Mouse (Mus musculus): ENCODE data around the gene Tmsb10.

The Tmsb10 gene

DNA sequence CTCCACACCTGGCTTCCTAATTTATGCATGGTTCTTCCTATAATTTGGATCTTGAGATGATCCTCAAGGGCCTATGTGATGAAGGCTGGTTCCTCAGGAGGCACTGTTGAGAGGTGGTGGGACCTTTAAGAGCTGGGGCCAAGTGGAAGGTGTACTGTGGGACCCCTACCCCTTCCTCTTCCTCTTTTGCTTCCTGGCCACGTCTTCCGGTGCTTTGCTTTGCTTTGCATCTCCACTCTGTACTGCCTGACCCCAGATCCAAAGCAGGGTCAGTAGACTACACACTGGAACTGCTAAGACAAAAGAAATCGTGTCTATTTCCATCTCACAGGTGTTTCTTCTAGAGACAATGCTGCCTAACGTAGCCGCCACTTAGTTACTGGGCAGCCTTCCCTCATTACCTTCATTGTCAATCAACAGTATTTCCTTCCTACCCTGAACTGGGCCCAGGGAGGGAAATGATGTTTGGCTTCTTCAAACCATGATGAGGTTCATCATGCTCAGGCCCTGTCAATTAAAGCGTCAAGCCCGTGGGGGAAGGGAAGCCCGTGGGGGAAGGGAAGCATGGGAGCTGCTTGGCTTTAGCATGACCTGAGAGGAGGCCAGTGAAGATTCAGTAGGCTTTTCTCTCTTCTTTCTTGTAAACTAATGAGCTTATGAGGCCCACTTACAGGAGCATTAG is 2.9 kb downstream of the Tmsb10 start:
- peak; percentile 54 for DNase-seq

DNA sequence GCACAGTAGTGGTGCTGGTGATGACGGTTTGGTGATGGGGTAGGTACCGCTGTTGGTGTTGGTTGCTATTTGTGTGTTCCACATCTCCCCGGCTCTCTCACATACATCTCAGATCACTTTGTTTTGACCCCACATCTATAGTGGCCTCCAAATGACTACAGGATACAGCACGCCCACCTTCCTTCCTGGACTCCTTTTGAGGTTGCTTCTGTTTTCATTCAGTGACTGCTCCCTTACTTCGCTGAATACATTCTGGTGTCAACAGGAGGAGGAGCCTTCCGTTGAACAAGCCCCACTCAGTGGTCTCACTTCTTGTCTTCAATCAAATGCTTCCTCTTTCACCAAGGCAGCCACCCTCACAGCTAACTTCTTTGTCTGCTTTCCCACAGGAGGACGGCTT is 3.8 kb downstream of the Tmsb10 start:
- DNase-seq = peak; percentile 34

GRCm38 (mm10) chr6:72952967-72953366 is 5.6 kb downstream of the Tmsb10 start:
- no peak for DNase-seq

- peak; percentile 51 for DNase-seq
Measured at GRCm38 (mm10) chr6:72952221-72952620, 6.3 kb downstream of the Tmsb10 start.

DNA sequence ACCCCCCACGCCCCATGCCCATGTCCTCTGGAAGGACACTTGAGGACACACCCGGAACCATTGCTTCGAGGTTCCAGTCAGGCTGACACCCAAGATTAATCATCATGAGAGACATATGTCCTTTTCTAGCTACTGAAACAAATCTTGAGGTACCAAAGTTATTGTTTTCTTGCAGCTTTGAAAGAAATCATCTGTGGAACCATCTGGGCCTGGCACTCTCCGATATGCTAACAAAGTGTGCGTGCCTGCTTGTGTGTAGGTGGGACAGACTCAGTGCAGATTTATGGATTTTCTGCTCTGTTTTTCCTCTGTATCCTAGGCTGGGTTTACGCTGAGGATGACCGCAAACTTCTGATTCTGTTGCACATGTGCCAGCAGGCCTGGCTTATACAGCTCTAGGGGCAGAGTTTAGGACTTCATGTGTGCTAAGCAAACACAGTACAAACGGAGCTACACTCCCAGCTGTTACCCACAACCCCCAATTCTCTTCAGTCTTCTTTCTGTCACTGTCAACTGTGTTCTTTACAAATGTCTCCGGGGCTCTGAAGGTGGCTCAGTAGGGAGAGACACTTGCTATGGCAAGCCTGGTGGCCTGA is 9.3 kb downstream of the Tmsb10 start:
- DNase-seq = no peak

DNA sequence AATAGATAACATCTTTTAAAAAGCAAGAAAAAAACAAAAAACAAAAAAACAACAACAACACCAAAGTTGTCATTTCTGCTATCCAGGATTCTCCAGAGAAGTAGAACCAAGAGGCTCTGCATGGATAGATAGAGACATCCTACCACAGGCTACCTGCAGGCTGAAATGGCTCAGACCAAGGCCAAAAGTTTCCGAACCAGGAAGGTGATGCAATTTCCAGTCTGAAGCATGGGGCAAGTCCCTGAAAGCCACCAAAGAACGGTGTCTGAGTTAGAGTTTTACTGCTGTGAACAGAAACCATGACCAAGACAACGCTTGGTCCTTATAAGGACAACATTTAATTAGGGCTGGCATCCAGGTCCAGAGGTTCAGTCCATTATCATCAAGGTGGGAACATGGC is 10.2 kb downstream of the Tmsb10 start:
- no peak for DNase-seq

DNA sequence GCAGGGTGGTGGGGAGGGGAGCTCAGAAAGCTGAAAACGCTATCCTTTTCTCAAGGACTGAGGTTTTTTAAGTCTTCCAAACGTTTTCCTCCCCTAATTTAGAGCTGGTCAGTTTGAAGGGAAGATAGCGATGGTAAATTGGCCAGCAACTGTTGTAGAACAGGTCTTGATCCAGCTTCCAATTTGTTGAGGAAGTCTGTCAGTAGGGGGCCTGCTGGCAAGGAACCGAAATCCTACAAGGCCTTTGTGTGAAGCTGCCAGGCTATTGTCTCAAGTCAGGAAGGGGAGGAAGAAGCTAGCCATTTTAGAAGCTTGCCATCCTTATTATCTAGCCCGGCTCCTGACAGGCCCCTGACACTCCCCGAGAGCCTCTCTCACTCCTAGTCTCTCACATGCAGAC is 10.6 kb downstream of the Tmsb10 start:
- peak; percentile 64 for DNase-seq

DNA sequence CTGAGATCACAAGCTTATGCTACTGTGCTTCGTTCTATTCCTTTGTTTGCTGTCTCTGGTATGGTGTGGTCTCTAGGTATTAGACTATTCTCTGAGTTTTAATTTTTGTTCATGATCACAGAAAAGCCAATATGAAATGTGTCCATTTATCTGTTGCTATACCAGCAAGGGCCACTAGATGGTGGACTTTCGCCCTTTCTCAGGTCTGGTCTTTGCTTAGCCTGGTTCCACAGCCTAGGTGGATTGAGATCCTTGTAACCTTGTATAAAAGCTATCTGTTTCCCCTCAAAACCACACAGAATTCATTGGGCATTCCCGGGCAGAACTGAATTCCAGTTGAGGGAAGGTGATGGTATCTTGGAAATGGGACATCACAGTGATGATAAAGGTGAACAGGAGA is 18.1 kb downstream of the Tmsb10 start:
- peak; percentile 81 for DNase-seq

GRCm38 (mm10) chr6:72937859-72938258 is 20.7 kb downstream of the Tmsb10 start:
- DNase-seq = peak; percentile 22

DNA sequence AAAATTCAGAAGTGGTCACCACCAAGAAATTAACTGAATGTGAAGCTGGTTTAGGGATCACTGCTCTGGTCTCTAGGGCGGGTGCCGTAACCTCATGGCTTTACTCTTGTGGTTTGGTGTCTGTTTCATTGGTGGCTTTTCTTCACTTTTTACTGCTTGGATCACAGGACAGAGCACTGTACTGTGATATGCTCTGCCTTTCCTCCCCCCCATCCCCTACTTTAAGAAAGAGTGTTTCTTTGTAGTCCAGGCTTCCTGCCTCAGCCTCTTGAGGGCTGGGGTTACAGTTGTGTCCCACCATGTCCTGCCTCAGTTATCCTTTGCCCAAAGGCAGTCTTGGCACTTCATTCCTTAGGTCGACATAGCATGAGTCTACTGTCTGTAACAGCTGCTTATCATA is 21.1 kb downstream of the Tmsb10 start:
- DNase-seq = no peak

DNA sequence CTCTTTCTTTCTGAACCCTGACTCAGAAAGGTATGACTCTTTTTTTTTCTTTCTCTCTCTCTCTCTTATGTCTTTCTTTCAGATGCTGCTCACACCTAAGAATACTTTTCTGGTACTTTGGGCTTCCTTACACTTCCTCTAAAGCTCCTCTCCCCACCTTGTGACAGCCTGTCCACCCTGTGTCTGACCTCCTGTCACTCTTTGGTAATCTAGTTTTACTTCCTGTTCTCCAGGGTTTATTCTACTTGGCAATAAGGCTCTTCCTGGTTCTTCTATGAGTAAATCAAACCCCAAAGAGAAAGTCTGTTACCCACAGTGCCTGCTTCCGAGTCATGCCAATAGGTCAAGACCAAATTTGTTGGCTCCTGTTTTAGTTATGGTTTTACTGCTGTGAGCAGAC is 25.6 kb downstream of the Tmsb10 start:
- no peak for DNase-seq

GRCm38 (mm10) chr6:72931533-72931932 is 27.0 kb downstream of the Tmsb10 start:
- no peak for DNase-seq

DNA sequence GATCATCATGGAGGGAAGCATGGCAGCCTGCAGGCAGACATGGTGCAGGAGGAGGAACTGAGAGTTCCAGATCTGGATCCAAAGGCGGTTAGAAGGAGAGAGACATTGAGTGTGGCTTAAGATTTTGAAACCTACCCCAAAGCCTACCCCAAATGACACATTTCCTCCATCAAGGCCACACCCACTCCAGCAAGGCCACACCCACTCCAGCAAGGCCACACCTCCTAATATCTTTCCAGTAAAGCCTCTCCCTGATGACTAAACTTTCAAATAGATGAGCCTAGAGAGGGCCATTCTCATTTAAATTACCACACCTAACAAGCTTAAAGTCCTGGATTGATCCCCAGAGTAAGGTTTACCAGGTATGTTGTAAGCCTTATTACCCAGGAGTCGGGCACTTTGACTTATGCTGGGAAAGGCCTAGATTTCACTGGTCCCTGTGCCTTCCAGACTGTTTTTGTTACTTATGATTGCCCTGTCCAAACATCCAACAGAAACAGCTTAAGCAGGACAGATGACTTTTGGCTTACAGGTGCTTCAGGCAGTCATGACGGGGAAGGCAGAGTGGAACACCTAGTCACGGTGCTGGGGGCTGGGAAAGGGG is 28.7 kb downstream of the Tmsb10 start:
- peak; percentile 26 for DNase-seq

DNA sequence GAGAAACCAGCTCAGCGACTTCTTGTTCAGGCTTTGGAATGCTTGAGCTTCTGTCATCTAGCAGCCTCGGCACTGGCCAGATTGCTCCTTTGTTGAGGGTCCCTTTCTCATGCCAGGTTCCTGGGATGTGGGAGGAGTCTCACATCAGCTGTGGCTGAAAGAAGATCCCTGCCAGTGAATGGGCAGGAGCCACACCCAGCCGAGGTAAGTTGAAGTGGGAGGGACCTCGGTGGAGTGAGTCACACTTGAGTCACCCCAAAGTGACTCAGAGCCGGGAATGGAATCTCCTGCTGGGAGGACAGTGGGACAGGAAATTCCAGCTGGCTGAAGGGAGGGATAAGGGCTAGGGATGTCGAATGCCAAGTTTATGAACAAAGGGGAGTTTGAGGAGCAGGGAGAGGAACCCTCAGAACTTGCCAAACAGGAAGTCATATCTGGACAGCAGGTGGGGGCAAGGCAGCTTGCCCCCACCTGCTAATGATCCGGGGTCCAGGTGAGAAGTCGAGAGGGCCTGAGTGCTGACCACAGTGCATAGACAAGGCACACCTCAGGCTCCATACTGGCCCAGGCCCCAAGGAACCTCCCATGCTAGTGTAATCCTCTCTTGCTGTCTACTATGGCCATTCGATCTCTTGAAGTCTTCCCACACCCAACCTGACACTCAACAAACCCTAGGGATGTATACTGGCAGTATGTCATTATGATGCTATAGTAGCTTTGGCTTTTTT is 31.6 kb downstream of the Tmsb10 start:
- peak; percentile 88 for DNase-seq

GRCm38 (mm10) chr6:72926031-72926430 is 32.5 kb downstream of the Tmsb10 start:
- peak; percentile 9 for DNase-seq

- DNase-seq = no peak
Measured at GRCm38 (mm10) chr6:72923381-72923780, 35.2 kb downstream of the Tmsb10 start.

DNA sequence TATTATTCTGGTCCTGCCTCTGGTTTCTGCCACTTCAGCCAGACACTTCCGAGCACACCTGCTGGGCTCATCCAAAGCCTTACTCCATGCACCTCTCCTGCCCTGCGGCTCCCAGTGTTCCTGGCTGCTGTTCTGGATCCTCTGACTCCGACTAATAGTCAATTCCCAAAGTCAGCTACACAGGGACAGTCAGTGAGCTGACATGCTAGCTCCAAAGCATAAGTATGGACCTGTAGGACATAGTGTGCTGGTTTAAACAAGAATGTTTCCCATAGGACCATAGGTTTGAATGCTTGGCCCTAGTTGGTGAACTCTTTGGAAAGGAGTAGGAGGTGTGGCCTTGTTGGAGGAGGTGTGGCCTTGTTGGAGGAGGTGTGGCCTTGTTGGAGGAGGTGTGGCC is 37.5 kb downstream of the Tmsb10 start:
- no peak for DNase-seq

DNA sequence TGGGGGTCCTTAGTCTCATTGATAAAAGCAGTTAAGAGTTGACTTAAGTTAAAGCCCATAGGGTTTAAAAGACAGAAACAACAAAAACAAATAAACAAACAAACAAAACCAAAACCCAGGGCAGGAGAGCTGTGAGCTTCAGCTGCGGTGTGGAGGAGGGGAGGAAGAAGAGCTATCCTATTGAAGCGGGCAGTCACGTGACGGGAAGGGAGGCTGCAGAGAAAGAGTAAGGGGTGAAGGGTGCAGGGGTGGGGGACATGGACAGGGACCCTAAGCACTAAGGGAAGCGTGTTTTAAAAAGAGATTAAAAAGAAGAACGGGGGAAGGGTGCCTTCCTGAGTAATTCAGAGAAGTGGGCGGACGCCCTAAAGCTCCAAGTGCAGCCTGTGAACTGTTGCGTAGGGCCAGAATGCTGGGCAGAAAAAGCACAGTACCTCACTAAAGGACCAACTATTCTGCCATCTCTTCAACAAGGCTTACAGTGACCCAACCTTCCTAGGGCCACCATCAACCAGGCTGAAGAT is 40.0 kb downstream of the Tmsb10 start:
- DNase-seq = no peak

- no peak for DNase-seq
Measured at GRCm38 (mm10) chr6:72916330-72916729, 42.2 kb downstream of the Tmsb10 start.

DNA sequence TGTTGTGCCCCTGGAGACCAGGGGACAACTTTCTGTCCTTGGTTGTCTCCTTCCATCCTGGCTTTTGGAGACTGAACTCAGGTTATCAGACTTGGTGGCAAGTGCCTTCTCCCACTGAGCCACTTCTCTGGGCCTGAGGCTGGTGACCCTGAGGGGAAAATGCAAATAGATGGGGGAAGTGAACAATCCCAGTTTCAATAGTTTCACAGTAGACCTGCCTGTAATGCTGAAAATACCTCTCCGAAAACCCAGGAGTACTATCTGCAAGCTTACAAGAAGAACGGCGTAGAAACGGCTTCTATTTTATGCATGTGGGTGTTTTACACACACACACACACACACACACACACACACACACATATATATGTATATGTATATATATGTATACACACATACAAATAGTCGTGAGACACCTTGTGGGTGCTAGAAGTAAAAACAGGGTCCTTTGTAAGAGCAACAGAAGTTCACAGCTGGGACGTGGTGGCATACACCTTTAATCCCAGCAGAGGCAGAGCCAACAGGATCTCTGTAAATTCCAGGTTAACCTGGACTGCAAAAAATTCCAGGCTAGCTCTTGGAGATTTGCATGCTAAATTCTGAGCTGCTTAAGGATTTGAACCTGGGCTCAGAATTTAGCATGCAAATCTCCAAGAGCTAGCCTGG is 44.3 kb downstream of the Tmsb10 start:
- DNase-seq = no peak

DNA sequence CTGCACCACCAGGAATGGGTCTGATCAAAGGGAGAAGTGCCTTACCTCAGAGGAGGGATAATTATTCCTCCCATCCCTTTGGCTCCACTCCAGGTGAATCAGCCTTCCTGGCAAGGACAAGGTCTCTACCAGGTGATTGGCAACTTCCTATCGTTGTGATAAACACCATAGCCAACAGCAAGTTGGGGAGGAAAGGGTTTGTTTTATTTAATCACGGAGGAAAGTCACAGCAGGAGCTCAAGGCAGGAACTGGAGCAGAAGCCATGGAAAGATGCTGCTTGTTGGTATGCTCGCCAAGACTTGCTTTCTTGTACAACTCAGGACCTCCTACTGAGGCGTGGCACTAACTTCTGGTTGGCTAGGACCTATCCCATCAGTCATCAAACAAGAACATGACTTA is 47.3 kb downstream of the Tmsb10 start:
- DNase-seq = no peak
